21 mouse cellular contexts compared by ENCODE assay signal in the genomic region with DNA sequence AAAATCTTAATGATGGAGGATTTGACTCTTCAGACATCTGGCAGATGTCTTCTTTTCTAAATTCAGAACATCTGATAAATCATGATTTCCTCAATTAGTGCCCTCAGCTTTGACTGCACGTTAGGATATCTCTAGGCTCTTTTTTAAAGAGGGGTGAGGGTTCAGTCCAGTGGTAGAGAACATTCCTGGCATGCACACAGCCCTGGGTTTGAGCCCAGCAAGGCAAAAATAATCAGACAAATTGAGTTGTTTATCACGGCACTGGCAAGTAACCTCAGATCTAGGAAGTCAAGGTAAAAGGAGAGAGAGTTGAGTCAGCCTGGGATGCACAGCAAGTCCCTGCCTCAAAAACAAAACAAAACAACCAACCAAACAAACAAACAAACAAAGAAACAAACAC. TPM values are rescaled to one million over a fixed set of nuclear protein-coding genes. Genes with fewer than 3 reads are reported as not detected.
DNase-seq lines count a peak whose midpoint lies in the region; ATAC-seq lines count a peak whose summit lies in the region.
"Had no signal": no experiment of that assay in that cellular context is flagged by ENCODE, and none has a peak within 500 bp of the region (broad histone marks: within the 10 kb centered on the region; RNA-seq: fewer than 3 reads in every experiment).

No protein-coding gene starts in this region.

- H3K4me2 ChIP-seq in embryonic facial prominence, embryonic 14.5 days (ENCODE audit: low read depth, low read length) = no peak overlapping the region
- H3K4me2 ChIP-seq in intestine, embryonic 14.5 days (ENCODE audit: low read length) = no peak overlapping the region
- H3K4me2 ChIP-seq in intestine, embryonic 16.5 days (ENCODE audit: low read depth, low read length) = no peak overlapping the region
- H3K4me2 ChIP-seq in embryonic facial prominence, embryonic 15.5 days (replicated peaks) = no peak overlapping the region
- no peak overlapping the region for H3K4me2 ChIP-seq in heart, embryonic 16.5 days (ENCODE audit: low read depth, low read length)
- H3K4me2 ChIP-seq: hindbrain, embryonic 15.5 days; intestine, embryonic 15.5 days; limb, embryonic 12.5 days; lung, embryonic 15.5 days; midbrain, embryonic 13.5 days had no signal

- no peak overlapping the region for H3K9ac ChIP-seq in embryonic facial prominence, embryonic 14.5 days (ENCODE audit: low read depth, low read length)
- no peak overlapping the region for H3K9ac ChIP-seq in intestine, embryonic 14.5 days (ENCODE audit: low read length)
- H3K9ac ChIP-seq in intestine, embryonic 16.5 days (ENCODE audit: low read depth, low read length) = no peak overlapping the region
- H3K9ac ChIP-seq in embryonic facial prominence, embryonic 15.5 days = no peak overlapping the region
- no peak overlapping the region for H3K9ac ChIP-seq in heart, embryonic 16.5 days (ENCODE audit: low read length)
- H3K9ac ChIP-seq: forebrain, postnatal 0 days; hindbrain, embryonic 15.5 days; intestine, embryonic 15.5 days; limb, embryonic 12.5 days; liver, embryonic 14.5 days; lung, embryonic 15.5 days; midbrain, embryonic 13.5 days had no signal

- no peak overlapping the region for H3K4me3 ChIP-seq in embryonic facial prominence, embryonic 14.5 days (ENCODE audit: low read depth, low read length)
- H3K4me3 ChIP-seq in embryonic facial prominence, embryonic 10.5 days = no peak overlapping the region
- no peak overlapping the region for H3K4me3 ChIP-seq in intestine, embryonic 14.5 days (ENCODE audit: low read depth, low read length)
- H3K4me3 ChIP-seq in intestine, embryonic 16.5 days (ENCODE audit: low read length) = no peak overlapping the region
- no peak overlapping the region for H3K4me3 ChIP-seq in embryonic facial prominence, embryonic 15.5 days (replicated peaks)
- H3K4me3 ChIP-seq in heart, embryonic 16.5 days (ENCODE audit: low read length) = no peak overlapping the region
- H3K4me3 ChIP-seq: forebrain, embryonic 10.5 days; hindbrain, embryonic 15.5 days; intestine, embryonic 15.5 days; limb, embryonic 12.5 days; lung, embryonic 15.5 days; midbrain, embryonic 13.5 days had no signal

- H3K27me3 ChIP-seq in embryonic facial prominence, embryonic 14.5 days (replicated peaks; ENCODE audit: control insufficient read depth, insufficient read depth, low read length) = peaks cover 9% of the 10 kb centered on the region
- H3K27me3 ChIP-seq in embryonic facial prominence, embryonic 10.5 days (replicated peaks; ENCODE audit: low read depth, poor library complexity, severe bottlenecking) = peaks cover 10% of the 10 kb centered on the region
- H3K27me3 ChIP-seq in intestine, embryonic 14.5 days (replicated peaks; ENCODE audit: control insufficient read depth, insufficient read depth, low read length) = peaks cover 4% of the 10 kb centered on the region; the same call in 1 of the 2 replicates
- H3K27me3 ChIP-seq in intestine, embryonic 16.5 days (replicated peaks; ENCODE audit: control insufficient read depth, insufficient read depth, low read length) = no peaks in the 10 kb centered on the region
- peaks cover under 1% of the 10 kb centered on the region; the same call in 1 of the 2 replicates for H3K27me3 ChIP-seq in embryonic facial prominence, embryonic 15.5 days
- no peaks in the 10 kb centered on the region for H3K27me3 ChIP-seq in heart, embryonic 16.5 days (ENCODE audit: control insufficient read depth, insufficient read depth, low read length)
- H3K27me3 ChIP-seq: intestine, embryonic 15.5 days; limb, embryonic 12.5 days had no signal

- H3K27ac ChIP-seq in embryonic facial prominence, embryonic 14.5 days (replicated peaks; ENCODE audit: low read depth, low read length) = 0 out of 2 replicates have a peak overlapping the region, but pooled peaks have one; percentile 6
- no peak overlapping the region for H3K27ac ChIP-seq in embryonic facial prominence, embryonic 10.5 days (replicated peaks)
- no peak overlapping the region for H3K27ac ChIP-seq in intestine, embryonic 14.5 days (ENCODE audit: low read depth)
- H3K27ac ChIP-seq in intestine, embryonic 16.5 days (ENCODE audit: low read length) = no peak overlapping the region
- H3K27ac ChIP-seq in embryonic facial prominence, embryonic 15.5 days (replicated peaks) = 0 out of 2 replicates have a peak overlapping the region, but pooled peaks have one; percentile 11
- H3K27ac ChIP-seq in heart, embryonic 16.5 days (ENCODE audit: low read length) = peak overlapping the region; percentile 28; the same call in 1 of the 2 replicates
- H3K27ac ChIP-seq: forebrain, embryonic 10.5 days; hindbrain, embryonic 15.5 days; intestine, embryonic 15.5 days; limb, embryonic 12.5 days; liver, embryonic 14.5 days; lung, embryonic 15.5 days; midbrain, embryonic 13.5 days had no signal

- no peaks in the 10 kb centered on the region for H3K36me3 ChIP-seq in embryonic facial prominence, embryonic 14.5 days (ENCODE audit: control insufficient read depth, insufficient read depth, low read length)
- no peaks in the 10 kb centered on the region for H3K36me3 ChIP-seq in embryonic facial prominence, embryonic 10.5 days (replicated peaks)
- no peaks in the 10 kb centered on the region for H3K36me3 ChIP-seq in intestine, embryonic 14.5 days (ENCODE audit: control insufficient read depth, insufficient read depth, low read length)
- H3K36me3 ChIP-seq in intestine, embryonic 16.5 days (ENCODE audit: control insufficient read depth, insufficient read depth, low read length) = no peaks in the 10 kb centered on the region
- no peaks in the 10 kb centered on the region for H3K36me3 ChIP-seq in embryonic facial prominence, embryonic 15.5 days
- no peaks in the 10 kb centered on the region for H3K36me3 ChIP-seq in heart, embryonic 16.5 days (ENCODE audit: control insufficient read depth, insufficient read depth)
- H3K36me3 ChIP-seq: forebrain, embryonic 10.5 days; hindbrain, embryonic 15.5 days; intestine, embryonic 15.5 days; limb, embryonic 12.5 days; lung, embryonic 15.5 days; midbrain, embryonic 13.5 days had no signal

- H3K9me3 ChIP-seq in embryonic facial prominence, embryonic 14.5 days (ENCODE audit: control insufficient read depth, low read length) = 0 out of 2 replicates have a peak, but pooled peaks cover 3% of the 10 kb centered on the region
- H3K9me3 ChIP-seq in embryonic facial prominence, embryonic 10.5 days = peaks cover 3% of the 10 kb centered on the region; the same call in 1 of the 2 replicates
- no peaks in the 10 kb centered on the region for H3K9me3 ChIP-seq in intestine, embryonic 14.5 days (ENCODE audit: control insufficient read depth, low read length)
- H3K9me3 ChIP-seq in intestine, embryonic 16.5 days (ENCODE audit: control insufficient read depth, low read length) = no peaks in the 10 kb centered on the region
- H3K9me3 ChIP-seq in embryonic facial prominence, embryonic 15.5 days (replicated peaks) = no peaks in the 10 kb centered on the region
- H3K9me3 ChIP-seq in heart, embryonic 16.5 days (replicated peaks; ENCODE audit: control insufficient read depth, low read length) = peaks cover 3% of the 10 kb centered on the region
- H3K9me3 ChIP-seq: hindbrain, embryonic 15.5 days; intestine, embryonic 15.5 days; limb, embryonic 12.5 days; lung, embryonic 15.5 days; midbrain, embryonic 13.5 days had no signal

- DNase-seq in embryonic facial prominence, embryonic 14.5 days (ENCODE audit: low spot score) = no peak
- no peak for DNase-seq in embryonic facial prominence, embryonic 10.5 days (ENCODE audit: low spot score)
- peak; percentile 48 for DNase-seq in intestine, embryonic 14.5 days (ENCODE audit: low spot score)
- DNase-seq in right cerebral cortex, adult 18-20 months = no peak
- no peak for DNase-seq in neural tube, embryonic 10.5 days (ENCODE audit: extremely low spot score, low spot score)
- DNase-seq: adrenal gland, postnatal 25 days; cerebellum, adult 8-10 months; forebrain, postnatal 0 days; gastrocnemius, postnatal 25 days; layer of hippocampus, postnatal 36 days had no signal

- no peak for ATAC-seq in embryonic facial prominence, embryonic 14.5 days (ENCODE audit: low read depth)
- ATAC-seq in intestine, embryonic 14.5 days (replicated peaks; ENCODE audit: low FRiP score, low TSS enrichment, low read depth) = no peak
- ATAC-seq in intestine, embryonic 16.5 days = no peak
- ATAC-seq in embryonic facial prominence, embryonic 15.5 days (ENCODE audit: insufficient number of reproducible peaks, low FRiP score, low TSS enrichment, low read depth) = no peak
- ATAC-seq in heart, embryonic 16.5 days (replicated peaks; ENCODE audit: extremely low read depth, insufficient read depth, low FRiP score) = no peak
- ATAC-seq: intestine, embryonic 15.5 days; midbrain, embryonic 13.5 days had no signal

- WGBS in embryonic facial prominence, embryonic 14.5 days = 21% methylated on average over 2 of the region's 2 CpGs
- 43% methylated on average over 2 of the region's 2 CpGs for WGBS in embryonic facial prominence, embryonic 10.5 days
- WGBS in intestine, embryonic 14.5 days = 35% methylated on average over 2 of the region's 2 CpGs
- WGBS in intestine, embryonic 16.5 days = 46% methylated on average over 2 of the region's 2 CpGs
- 22% methylated on average over 2 of the region's 2 CpGs for WGBS in embryonic facial prominence, embryonic 15.5 days
- WGBS in heart, embryonic 16.5 days = 14% methylated on average over 2 of the region's 2 CpGs

- H3K4me1 ChIP-seq in embryonic facial prominence, embryonic 14.5 days (ENCODE audit: control insufficient read depth, insufficient read depth, low read length) = no peaks in the 10 kb centered on the region
- H3K4me1 ChIP-seq in embryonic facial prominence, embryonic 10.5 days = no peaks in the 10 kb centered on the region
- peaks cover 10% of the 10 kb centered on the region for H3K4me1 ChIP-seq in intestine, embryonic 14.5 days (replicated peaks; ENCODE audit: control insufficient read depth, insufficient read depth, low read length)
- H3K4me1 ChIP-seq in intestine, embryonic 16.5 days (ENCODE audit: control insufficient read depth, insufficient read depth, low read length) = no peaks in the 10 kb centered on the region
- H3K4me1 ChIP-seq in embryonic facial prominence, embryonic 15.5 days = 0 out of 2 replicates have a peak, but pooled peaks cover 4% of the 10 kb centered on the region
- H3K4me1 ChIP-seq in heart, embryonic 16.5 days (ENCODE audit: control insufficient read depth, insufficient read depth, low read length) = peaks cover 28% of the 10 kb centered on the region
- H3K4me1 ChIP-seq: forebrain, embryonic 10.5 days; hindbrain, embryonic 15.5 days; midbrain, embryonic 13.5 days had no signal

RNA-seq across cellular contexts. Expression of gene Hand2, which starts 39.7 kb away (rescaled TPM):
- 2.9 and 3.6 TPM in 2 replicates for polyA plus RNA-seq in embryonic facial prominence, embryonic 14.5 days (2014; fragmentation: Nextera tagmentation; extraction: Ambion mirVana)
- polyA plus RNA-seq in embryonic facial prominence, embryonic 10.5 days (2016; fragmentation: Nextera tagmentation; extraction: Ambion mirVana) = 3.9 and 5.4 TPM in 2 replicates
- 13.1 and 15.9 TPM in 2 replicates for polyA plus RNA-seq in intestine, embryonic 14.5 days (2014; fragmentation: Nextera tagmentation; extraction: Ambion mirVana)
- 4.1 and 5.1 TPM in 2 replicates for polyA plus RNA-seq in intestine, embryonic 16.5 days (2015; fragmentation: Nextera tagmentation; extraction: Ambion mirVana)
- 2.3 and 3.8 TPM in 2 replicates for polyA plus RNA-seq in embryonic facial prominence, embryonic 15.5 days (2015; fragmentation: Nextera tagmentation; extraction: Ambion mirVana)
- 9.0 and 9.3 TPM in 2 replicates for polyA plus RNA-seq in heart, embryonic 16.5 days (2015; fragmentation: Nextera tagmentation; extraction: Ambion mirVana)
- polyA plus RNA-seq: forebrain, embryonic 10.5 days; forebrain, postnatal 0 days; hindbrain, embryonic 15.5 days; kidney, embryonic 14.5 days; midbrain, embryonic 13.5 days had no signal

Comparison
In these comparisons a context has a peak if more than half of its experiments do, and no peak if none do; other contexts are left out.
1. H3K27ac ChIP-seq: peak in embryonic facial prominence, embryonic 14.5 days (single experiment), embryonic facial prominence, embryonic 15.5 days (single experiment) and heart, embryonic 16.5 days (single experiment); none in embryonic facial prominence, embryonic 10.5 days (single experiment), intestine, embryonic 14.5 days (single experiment) and intestine, embryonic 16.5 days (single experiment).